Mouse (Mus musculus) macrophage (primary cell): ENCODE results near the gene Phlpp1. TPM values are rescaled to one million over a fixed set of nuclear protein-coding genes. Genes with fewer than 3 reads are reported as not detected.

ENCODE experiments used
- H3K27ac ChIP-seq: fragments of 350-480 bp; formaldehyde crosslinking; 2 replicates; pipeline ENCODE4 v1.9.0; 2021
- H3K36me3 ChIP-seq: fragments of 350-480 bp; formaldehyde crosslinking; 2 replicates; pipeline ENCODE4 v1.9.0; 2021; ENCODE audit errors: inconsistent target
- H3K4me3 ChIP-seq: fragments of 350-480 bp; formaldehyde crosslinking; 2 replicates; pipeline ENCODE4 v1.9.0; 2021; ENCODE audit errors: inconsistent target
- H3K79me2 ChIP-seq: fragments of 350-480 bp; formaldehyde crosslinking; 2 replicates; pipeline ENCODE4 v1.9.0; 2021; ENCODE audit errors: inconsistent target
- WGBS: methylation state at CpG from one replicate; pipeline ENCODE4 v1.1.7; 2026; ENCODE audit warnings: inconsistent platforms; ENCODE audit not compliant: missing documents; 5-methylcytosine and 5-hydroxymethylcytosine counted together
- polyA plus RNA-seq: library from polyadenylated mRNA; stranded (reverse); fragments of 250-400 nt; gene quantifications from 3 replicates; pipeline ENCODE4 v1.2.4, GENCODE M21; 2018; ENCODE audit warnings: inconsistent platforms

Phlpp1 gene
- polyA plus RNA-seq, 1 experiment from 2014 or later: 9.7 TPM

- WGBS: 96% methylated on average over 2 of the region's 2 CpGs
- no peaks in the 10 kb centered on the region for H3K79me2 ChIP-seq
- no peak overlapping the region for H3K4me3 ChIP-seq
- no peak overlapping the region for H3K27ac ChIP-seq
- no peaks in the 10 kb centered on the region for H3K36me3 ChIP-seq
These were observed 181.4 kb downstream of the Phlpp1 start for GRCm38 (mm10) chr1:106352801-106353511.

GRCm38 (mm10) chr1:106353993-106354392 lies 182.4 kb downstream of the Phlpp1 start:
- 93% methylated on average over 4 of the region's 4 CpGs for WGBS
- H3K4me3 ChIP-seq: no peak overlapping the region
- no peaks in the 10 kb centered on the region for H3K36me3 ChIP-seq
- H3K27ac ChIP-seq: no peak overlapping the region
- H3K79me2 ChIP-seq: no peaks in the 10 kb centered on the region

GRCm38 (mm10) chr1:106359474-106359873 lies 187.9 kb downstream of the Phlpp1 start:
- H3K79me2 ChIP-seq: no peaks in the 10 kb centered on the region
- no peak overlapping the region for H3K27ac ChIP-seq
- no peak overlapping the region for H3K4me3 ChIP-seq
- no peaks in the 10 kb centered on the region for H3K36me3 ChIP-seq

GRCm38 (mm10) chr1:106362841-106363604 lies 191.5 kb downstream of the Phlpp1 start:
- WGBS: 90% methylated on average over 3 of the region's 3 CpGs
- Histone ChIP-seq H3K27ac (no peak overlapping the region), H3K4me3 (no peak overlapping the region), H3K79me2 (no peaks in the 10 kb centered on the region), H3K36me3 (no peaks in the 10 kb centered on the region)

- no peak overlapping the region for H3K27ac ChIP-seq
- H3K36me3 ChIP-seq: no peaks in the 10 kb centered on the region
- no peak overlapping the region for H3K4me3 ChIP-seq
- WGBS: 83% methylated on average over 3 of the region's 3 CpGs
- no peaks in the 10 kb centered on the region for H3K79me2 ChIP-seq
These were observed 197.8 kb downstream of the Phlpp1 start for GRCm38 (mm10) chr1:106369330-106369729.

- 87% methylated on average over 2 of the region's 2 CpGs for WGBS
- no peak overlapping the region for H3K27ac ChIP-seq
- no peaks in the 10 kb centered on the region for H3K79me2 ChIP-seq
- H3K4me3 ChIP-seq: no peak overlapping the region
- no peaks in the 10 kb centered on the region for H3K36me3 ChIP-seq
These were observed 200.9 kb downstream of the Phlpp1 start for GRCm38 (mm10) chr1:106372446-106372845.

- H3K4me3 ChIP-seq: no peak overlapping the region
- H3K27ac ChIP-seq: no peak overlapping the region
- WGBS: 82% methylated on average over 1 of the region's 1 CpGs
- H3K36me3 ChIP-seq: no peaks in the 10 kb centered on the region
- H3K79me2 ChIP-seq: no peaks in the 10 kb centered on the region
These were observed 202.1 kb downstream of the Phlpp1 start for GRCm38 (mm10) chr1:106373656-106374055.

GRCm38 (mm10) chr1:106374274-106374673 lies 202.7 kb downstream of the Phlpp1 start:
- WGBS: 100% methylated on average over 2 of the region's 2 CpGs
- no peaks in the 10 kb centered on the region for H3K79me2 ChIP-seq
- no peak overlapping the region for H3K27ac ChIP-seq
- no peaks in the 10 kb centered on the region for H3K36me3 ChIP-seq
- no peak overlapping the region for H3K4me3 ChIP-seq

GRCm38 (mm10) chr1:106374971-106375370 lies 203.4 kb downstream of the Phlpp1 start:
- peaks cover 3% of the 10 kb centered on the region; the same call in 1 of the 2 replicates for H3K36me3 ChIP-seq
- H3K79me2 ChIP-seq: no peaks in the 10 kb centered on the region
- no peak overlapping the region for H3K27ac ChIP-seq
- WGBS: 89% methylated on average over 4 of the region's 4 CpGs
- no peak overlapping the region for H3K4me3 ChIP-seq

- Histone ChIP-seq H3K79me2 (no peaks in the 10 kb centered on the region), H3K4me3 (no peak overlapping the region), H3K27ac (no peak overlapping the region), H3K36me3 (peaks cover 8% of the 10 kb centered on the region; the same call in 1 of the 2 replicates)
- 88% methylated on average over 3 of the region's 3 CpGs for WGBS
These were observed 204.5 kb downstream of the Phlpp1 start for GRCm38 (mm10) chr1:106376003-106376402.

GRCm38 (mm10) chr1:106380465-106380864 lies 208.9 kb downstream of the Phlpp1 start:
- Histone ChIP-seq H3K4me3 (no peak overlapping the region), H3K27ac (no peak overlapping the region), H3K36me3 (peaks cover 8% of the 10 kb centered on the region; the same call in 1 of the 2 replicates), H3K79me2 (no peaks in the 10 kb centered on the region)
- WGBS: 100% methylated on average over 1 of the region's 1 CpGs

- Histone ChIP-seq H3K79me2 (no peaks in the 10 kb centered on the region), H3K27ac (no peak overlapping the region), H3K36me3 (peaks cover 13% of the 10 kb centered on the region; the same call in 1 of the 2 replicates), H3K4me3 (no peak overlapping the region)
- 95% methylated on average over 5 of the region's 5 CpGs for WGBS
These were observed 215.0 kb downstream of the Phlpp1 start for GRCm38 (mm10) chr1:106386542-106386941.

GRCm38 (mm10) chr1:106387264-106387663 lies 215.7 kb downstream of the Phlpp1 start:
- no peak overlapping the region for H3K4me3 ChIP-seq
- WGBS: 98% methylated on average over 4 of the region's 4 CpGs
- H3K36me3 ChIP-seq: peaks cover 19% of the 10 kb centered on the region; the same call in 1 of the 2 replicates
- no peaks in the 10 kb centered on the region for H3K79me2 ChIP-seq
- no peak overlapping the region for H3K27ac ChIP-seq

GRCm38 (mm10) chr1:106389673-106390072 lies 218.1 kb downstream of the Phlpp1 start:
- H3K36me3 ChIP-seq: peaks cover 26% of the 10 kb centered on the region; the same call in 1 of the 2 replicates
- no peak overlapping the region for H3K4me3 ChIP-seq
- no peak overlapping the region for H3K27ac ChIP-seq
- 25% methylated on average over 5 of the region's 5 CpGs for WGBS
- H3K79me2 ChIP-seq: no peaks in the 10 kb centered on the region

- Histone ChIP-seq H3K36me3 (peaks cover 26% of the 10 kb centered on the region; the same call in 1 of the 2 replicates), H3K27ac (no peak overlapping the region), H3K79me2 (no peaks in the 10 kb centered on the region), H3K4me3 (no peak overlapping the region)
- 84% methylated on average over 6 of the region's 6 CpGs for WGBS
These were observed 221.5 kb downstream of the Phlpp1 start for GRCm38 (mm10) chr1:106393072-106393471.
